Mouse (Mus musculus): ENCODE data around the gene Cd164.

Cd164 gene

GRCm38 (mm10) chr10:41518981-41519618 lies at the start of gene Cd164:
TSS of gene Cd164 (plus strand) at chr10:41519414.
- no peak for DNase-seq (ENCODE audit: extremely low read depth, low read depth, low spot score)

- no peak for DNase-seq (ENCODE audit: extremely low read depth, low read depth, low spot score)
Observed at GRCm38 (mm10) chr10:41470693-41471092, 48.5 kb upstream of the Cd164 start.

GRCm38 (mm10) chr10:41472534-41472933 lies 46.7 kb upstream of the Cd164 start:
- DNase-seq (ENCODE audit: extremely low read depth, low read depth, low spot score): no peak

DNA sequence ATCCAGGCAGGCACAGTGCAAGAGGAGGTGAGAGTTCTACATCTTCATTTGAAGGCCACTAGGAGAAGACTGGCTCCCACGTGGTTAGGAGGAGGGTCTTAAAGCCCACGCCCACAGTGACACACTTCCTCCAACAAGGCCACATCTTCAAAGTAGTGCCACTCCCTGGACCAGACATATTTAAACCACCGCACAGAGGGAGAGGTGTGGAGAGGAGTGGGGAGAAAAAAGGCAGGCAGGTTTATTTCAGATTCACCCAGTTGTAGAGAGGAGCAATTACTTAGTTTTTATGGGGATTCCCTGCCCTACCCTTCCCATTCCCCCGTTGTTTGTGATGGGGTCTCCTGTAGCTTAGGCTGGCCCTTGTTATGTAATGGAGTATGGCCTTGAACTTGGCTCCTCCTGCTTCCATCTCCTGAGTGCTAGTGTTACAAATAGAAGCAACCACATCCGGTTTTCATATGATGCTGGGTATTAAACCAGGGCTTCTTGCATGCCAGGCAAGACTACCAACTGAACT lies 46.2 kb upstream of the Cd164 start:
- DNase-seq (ENCODE audit: extremely low read depth, low read depth, low spot score): no peak

- DNase-seq (ENCODE audit: extremely low read depth, low read depth, low spot score): no peak
Observed at GRCm38 (mm10) chr10:41473782-41474468, 45.3 kb upstream of the Cd164 start.

GRCm38 (mm10) chr10:41474981-41475391 lies 44.2 kb upstream of the Cd164 start:
- DNase-seq (ENCODE audit: extremely low read depth, low read depth, low spot score): no peak

- DNase-seq (ENCODE audit: extremely low read depth, low read depth, low spot score): no peak
Observed at GRCm38 (mm10) chr10:41476171-41477017, 42.8 kb upstream of the Cd164 start, which contains the start of gene Mical1. TSS of gene Mical1 (plus strand) at chr10:41476314.

- no peak for DNase-seq (ENCODE audit: extremely low read depth, low read depth, low spot score)
Observed at GRCm38 (mm10) chr10:41477018-41477277, 42.3 kb upstream of the Cd164 start.

DNA sequence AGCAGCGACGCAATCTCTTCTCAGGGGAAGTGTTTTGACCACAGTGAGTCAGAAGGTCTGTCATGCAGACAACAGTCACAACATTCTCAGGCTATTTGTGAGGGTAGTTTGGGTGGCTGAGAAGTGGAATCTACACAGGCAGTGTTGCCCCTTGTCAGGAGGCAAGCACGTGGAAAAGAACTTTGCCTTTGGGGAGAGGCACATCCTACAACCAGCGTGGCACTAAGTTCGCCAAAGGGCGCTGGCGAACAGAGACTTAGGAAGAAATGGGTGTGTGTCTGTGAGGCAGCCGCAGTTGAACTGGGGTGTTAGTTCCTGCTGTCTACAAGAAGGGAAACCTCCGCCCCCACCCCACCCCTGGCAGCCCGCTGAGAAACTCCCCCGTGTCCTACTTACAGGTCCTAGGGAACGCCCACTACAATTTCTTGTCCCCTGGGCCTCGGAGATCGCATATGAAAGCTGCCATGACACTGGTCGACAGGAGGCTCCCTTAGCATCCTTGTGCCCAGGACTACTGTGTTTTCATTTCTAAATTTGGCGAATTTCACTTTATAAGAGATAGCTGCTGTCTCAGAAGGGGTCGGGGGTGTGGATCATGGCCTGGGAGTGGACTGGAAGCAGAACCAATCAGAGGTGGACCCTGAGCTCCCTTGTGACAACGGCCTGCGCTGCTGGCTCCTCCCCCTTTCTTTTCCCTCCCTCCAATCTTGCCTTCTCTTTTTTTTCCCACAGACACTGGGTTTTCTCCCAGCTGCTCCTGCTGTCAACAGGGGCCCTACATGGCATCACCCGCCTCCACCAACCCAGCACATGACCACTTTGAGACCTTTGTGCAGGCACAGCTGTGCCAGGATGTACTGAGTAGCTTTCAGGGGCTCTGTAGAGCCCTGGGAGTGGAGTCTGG lies 41.7 kb upstream of the Cd164 start:
- no peak for DNase-seq (ENCODE audit: extremely low read depth, low read depth, low spot score)

DNA sequence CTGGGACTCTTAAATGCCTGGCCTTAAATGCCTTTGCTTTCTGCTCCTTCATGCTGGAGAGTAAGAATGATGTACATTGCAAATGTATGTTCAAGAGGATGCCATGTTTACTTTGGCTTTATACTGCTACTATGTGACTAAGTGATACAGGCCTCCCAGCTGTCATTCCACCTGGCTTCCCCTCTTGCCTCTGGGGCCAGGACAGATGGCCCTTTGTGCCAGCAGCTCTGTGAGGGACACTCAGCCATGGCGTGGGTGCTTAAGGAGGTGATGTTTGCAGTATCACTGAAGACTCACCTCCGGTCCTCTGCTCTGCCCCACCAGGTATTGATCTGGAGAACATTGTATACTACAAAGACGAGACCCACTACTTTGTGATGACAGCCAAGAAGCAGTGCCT lies 39.3 kb upstream of the Cd164 start:
- no peak for DNase-seq (ENCODE audit: extremely low read depth, low read depth, low spot score)

- no peak for DNase-seq (ENCODE audit: extremely low read depth, low read depth, low spot score)
Observed at GRCm38 (mm10) chr10:41480938-41481880, 38.0 kb upstream of the Cd164 start.

GRCm38 (mm10) chr10:41482446-41482845 lies 36.8 kb upstream of the Cd164 start:
- no peak for DNase-seq (ENCODE audit: extremely low read depth, low read depth, low spot score)

DNA sequence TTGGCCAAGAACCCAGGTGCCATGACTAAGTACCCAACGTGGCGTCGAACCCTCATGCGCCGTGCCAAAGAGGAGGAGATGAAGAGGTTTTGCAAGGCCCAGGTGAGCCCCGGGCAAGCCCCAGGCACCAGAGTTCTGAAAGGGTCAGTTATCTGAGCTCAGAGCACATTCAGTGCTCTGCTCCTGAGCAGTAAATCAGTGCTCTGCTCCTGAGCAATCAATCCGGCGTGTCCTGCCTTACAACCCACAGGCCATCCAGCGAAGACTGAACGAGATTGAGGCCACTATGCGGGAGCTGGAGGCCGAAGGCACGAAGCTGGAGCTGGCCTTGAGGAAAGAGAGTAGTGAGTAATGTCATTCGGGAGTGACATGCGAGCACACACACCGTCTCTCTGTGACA lies 33.4 kb upstream of the Cd164 start:
- peak; percentile 34 for DNase-seq (ENCODE audit: extremely low read depth, low read depth, low spot score)

GRCm38 (mm10) chr10:41486506-41487170 lies 32.6 kb upstream of the Cd164 start:
- no peak for DNase-seq (ENCODE audit: extremely low read depth, low read depth, low spot score)

DNA sequence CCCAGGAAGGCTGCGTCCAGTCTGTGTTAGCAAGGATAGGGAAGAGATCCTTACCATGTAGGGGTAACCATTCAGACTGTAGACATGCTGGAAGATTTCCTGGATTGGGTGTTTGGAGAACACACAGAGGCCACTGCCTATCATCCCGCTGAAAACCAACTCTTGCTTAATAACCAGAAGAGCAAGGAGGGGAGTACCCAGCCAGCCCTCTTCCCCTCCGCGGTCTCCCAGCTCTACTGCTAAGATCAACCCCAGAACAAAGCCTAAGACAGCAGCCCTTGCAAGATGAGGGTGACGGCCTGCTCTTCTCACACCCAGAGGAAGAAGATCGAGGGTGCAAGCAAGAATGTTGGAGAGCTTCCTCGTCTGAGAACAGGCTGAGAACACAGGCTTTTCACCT lies 30.3 kb upstream of the Cd164 start:
- DNase-seq (ENCODE audit: extremely low read depth, low read depth, low spot score): no peak

DNA sequence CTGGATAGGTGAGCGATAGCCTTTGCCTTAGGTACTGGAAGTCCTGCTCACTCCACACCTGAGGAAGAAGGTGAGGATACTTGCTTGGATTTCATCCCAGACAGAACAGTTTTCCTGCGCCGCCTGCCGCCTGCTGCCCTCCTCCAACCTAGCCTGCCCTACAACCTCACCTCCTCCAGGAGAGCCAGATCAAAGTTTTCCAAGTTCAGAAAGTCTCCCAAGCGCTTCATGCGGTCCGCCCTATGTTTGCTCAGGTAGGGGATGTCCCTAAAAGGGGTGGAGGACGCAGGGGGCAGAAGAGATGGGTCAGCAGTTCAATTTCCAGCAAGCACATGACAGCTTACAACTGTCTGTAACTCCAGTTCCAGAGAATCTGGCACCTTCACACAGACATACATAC lies 29.9 kb upstream of the Cd164 start:
- no peak for DNase-seq (ENCODE audit: extremely low read depth, low read depth, low spot score)

DNA sequence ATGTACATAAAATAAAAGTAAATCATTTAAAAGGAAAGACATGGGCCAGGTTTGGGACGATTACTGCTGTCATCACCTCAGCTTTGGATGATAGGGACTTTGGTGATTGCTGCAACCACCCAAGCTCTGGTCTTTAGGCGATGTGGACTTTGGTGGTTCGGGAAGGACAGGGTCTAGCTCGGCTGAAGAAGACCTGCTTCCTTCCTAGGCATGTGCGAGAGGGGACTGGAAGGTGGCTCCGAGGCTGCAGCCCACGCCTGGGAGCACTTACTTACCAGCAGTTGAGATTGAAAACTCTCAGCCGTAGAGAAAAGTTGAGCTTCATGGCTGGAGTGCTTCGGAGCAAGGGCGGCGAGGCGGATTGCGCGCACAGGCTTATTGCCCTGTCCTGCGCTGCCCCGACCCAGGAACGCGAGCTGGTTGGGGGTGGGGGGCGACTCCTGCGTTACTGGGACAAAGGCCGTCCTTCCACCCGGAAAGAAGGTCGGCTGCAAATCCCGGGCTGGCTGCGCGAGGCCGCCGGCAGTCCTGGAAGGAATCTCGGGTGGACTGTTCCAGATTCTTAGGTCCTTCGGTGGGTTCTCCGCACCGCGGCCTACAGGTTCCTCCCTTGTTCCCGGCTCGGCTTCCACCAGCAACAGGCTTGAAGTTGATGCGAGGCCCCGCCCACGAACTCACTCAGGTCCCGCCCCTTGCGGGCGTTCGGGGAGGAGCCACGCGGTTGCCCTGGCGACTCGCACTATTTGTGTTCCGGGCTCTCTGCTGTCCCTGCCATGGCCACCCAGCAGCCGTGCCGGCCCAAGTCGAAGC lies 29.3 kb upstream of the Cd164 start, which contains the start of the genes Smpd2 and Ppil6:
Gene Smpd2 (minus strand): TSS at position 662 of the 810 bp plus-strand sequence.
Gene Ppil6 (plus strand): TSS at position 732 of the 810 bp plus-strand sequence.
- DNase-seq (ENCODE audit: extremely low read depth, low read depth, low spot score): no peak

DNA sequence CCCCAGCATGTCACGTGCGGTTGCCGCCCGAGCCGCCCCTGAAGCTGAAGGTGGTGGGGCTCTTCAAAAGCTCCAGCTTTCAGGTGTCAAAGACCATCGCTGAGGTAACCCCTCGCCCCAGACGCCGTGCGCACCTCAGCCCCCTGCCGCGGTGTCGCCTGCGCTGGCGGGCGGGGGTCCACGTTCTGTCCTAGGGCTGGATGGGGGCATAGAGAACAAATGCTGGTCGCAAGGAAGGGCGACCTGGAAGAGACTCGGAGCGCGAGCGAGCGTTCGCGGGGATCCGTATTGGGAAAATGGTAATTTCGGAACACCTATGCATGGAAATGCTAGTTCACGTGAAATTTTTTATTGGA lies 28.7 kb upstream of the Cd164 start:
- no peak for DNase-seq (ENCODE audit: extremely low read depth, low read depth, low spot score)

All from fat pad, adult 2 months (tissue).